15 mouse cellular contexts compared by ENCODE assay signal in the genomic region with DNA sequence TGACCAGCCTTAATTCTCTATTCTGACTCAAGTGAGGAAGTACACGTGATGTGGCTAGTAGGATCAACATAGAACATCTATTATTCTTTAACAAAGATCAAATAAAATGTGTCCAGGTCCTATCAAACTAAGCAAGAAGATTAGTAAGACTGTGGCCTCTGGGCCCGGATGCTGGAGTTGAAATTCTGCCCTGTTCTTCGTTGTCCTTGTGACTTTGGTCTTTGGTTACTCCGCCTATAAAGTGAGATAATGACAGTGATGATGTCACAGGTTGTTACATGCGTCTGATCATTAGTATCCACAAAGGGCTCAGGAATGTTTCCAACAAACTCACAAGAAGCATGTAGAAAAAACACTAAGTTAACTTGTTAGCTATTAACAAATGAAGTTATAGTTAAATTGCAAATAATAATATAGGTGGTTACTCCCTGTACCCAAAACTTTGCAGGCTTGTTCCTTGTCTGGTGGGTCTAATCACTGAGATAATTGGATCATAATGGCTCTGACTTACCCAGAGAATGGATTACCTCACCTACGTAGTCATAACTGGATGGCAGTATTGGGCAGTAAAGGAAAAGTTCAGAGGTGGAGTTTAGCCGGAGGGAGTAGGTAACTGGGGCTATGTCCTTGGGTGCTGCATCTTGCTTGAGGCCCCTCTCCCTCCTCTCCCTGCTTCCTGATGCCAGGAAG. TPM values are rescaled to one million over a fixed set of nuclear protein-coding genes. Genes with fewer than 3 reads are reported as not detected.
DNase-seq lines count a peak whose midpoint lies in the region; ATAC-seq and TF ChIP-seq lines count a peak whose summit lies in the region.
"Had no signal": no experiment of that assay in that cellular context is flagged by ENCODE, and none has a peak within 500 bp of the region (broad histone marks: within the 10 kb centered on the region; RNA-seq: fewer than 3 reads in every experiment).

No protein-coding gene starts in this region.

- TF ChIP-seq POLR2A in olfactory bulb, adult 2 months (IDR thresholded peaks at IDR 0.05; ENCODE audit: insufficient read depth, low read depth, low read length), result no peak

- H3K9ac ChIP-seq in limb, embryonic 12.5 days (replicated peaks), result no peak overlapping the region
- 0 out of 2 replicates have a peak overlapping the region, but pooled peaks have one; percentile 37 for H3K9ac ChIP-seq in forebrain, embryonic 13.5 days
- no peak overlapping the region for H3K9ac ChIP-seq in intestine, embryonic 15.5 days
- H3K9ac ChIP-seq: liver, embryonic 13.5 days had no signal

- no peak for DNase-seq in limb, embryonic 10.5 days (ENCODE audit: low spot score)
- DNase-seq in thymus, postnatal 4 days, result no peak
- no peak for DNase-seq in gastrocnemius, postnatal 4 days (ENCODE audit: low spot score in 2 of 2)
- DNase-seq: cerebellum, adult 11-12 months; heart, adult 2 months; kidney, adult 8-10 months; liver, embryonic 13.5 days; lung, postnatal 10 days; right cerebral cortex, postnatal 25 days; thymus, adult 2 months had no signal

- no peaks in the 10 kb centered on the region for H3K9me3 ChIP-seq in limb, embryonic 12.5 days
- H3K9me3 ChIP-seq in limb, embryonic 10.5 days (replicated peaks), result no peaks in the 10 kb centered on the region
- no peaks in the 10 kb centered on the region for H3K9me3 ChIP-seq in forebrain, embryonic 13.5 days (replicated peaks)
- no peaks in the 10 kb centered on the region for H3K9me3 ChIP-seq in intestine, embryonic 15.5 days
- H3K9me3 ChIP-seq: liver, embryonic 13.5 days had no signal

- 85% methylated on average over 7 of the region's 7 CpGs for WGBS in limb, embryonic 12.5 days
- WGBS in limb, embryonic 10.5 days, result 91% methylated on average over 7 of the region's 7 CpGs
- WGBS in forebrain, embryonic 13.5 days, result 75% methylated on average over 7 of the region's 7 CpGs
- 69% methylated on average over 7 of the region's 7 CpGs for WGBS in intestine, embryonic 15.5 days
- 82% methylated on average over 7 of the region's 7 CpGs for WGBS in olfactory bulb, adult 2 months

- no peak for ATAC-seq in limb, embryonic 12.5 days (ENCODE audit: insufficient number of reproducible peaks, insufficient read depth, low FRiP score, low TSS enrichment, low read depth)
- no peak for ATAC-seq in forebrain, embryonic 13.5 days
- 0 out of 2 replicates have a peak, but pooled peaks have one; percentile 49 for ATAC-seq in intestine, embryonic 15.5 days

- peaks cover 8% of the 10 kb centered on the region; the same call in 1 of the 2 replicates for H3K4me1 ChIP-seq in limb, embryonic 12.5 days (replicated peaks)
- peaks cover 13% of the 10 kb centered on the region for H3K4me1 ChIP-seq in limb, embryonic 10.5 days
- peaks cover 13% of the 10 kb centered on the region for H3K4me1 ChIP-seq in forebrain, embryonic 13.5 days
- no peaks in the 10 kb centered on the region for H3K4me1 ChIP-seq in intestine, embryonic 15.5 days (replicated peaks)
- H3K4me1 ChIP-seq in olfactory bulb, adult 2 months (ENCODE audit: control insufficient read depth, insufficient read depth, low read length), result peaks cover 7% of the 10 kb centered on the region
- H3K4me1 ChIP-seq: liver, embryonic 13.5 days had no signal

- no peak overlapping the region for H3K4me2 ChIP-seq in limb, embryonic 12.5 days
- no peak overlapping the region for H3K4me2 ChIP-seq in forebrain, embryonic 13.5 days
- H3K4me2 ChIP-seq in intestine, embryonic 15.5 days (replicated peaks), result no peak overlapping the region
- H3K4me2 ChIP-seq: liver, embryonic 13.5 days had no signal

- no peaks in the 10 kb centered on the region for H3K27me3 ChIP-seq in limb, embryonic 12.5 days
- no peaks in the 10 kb centered on the region for H3K27me3 ChIP-seq in limb, embryonic 10.5 days (ENCODE audit: low read depth, poor library complexity, severe bottlenecking)
- H3K27me3 ChIP-seq in forebrain, embryonic 13.5 days, result no peaks in the 10 kb centered on the region
- no peaks in the 10 kb centered on the region for H3K27me3 ChIP-seq in intestine, embryonic 15.5 days (replicated peaks)
- H3K27me3 ChIP-seq: CH12.LX; liver, embryonic 13.5 days had no signal

- no peaks in the 10 kb centered on the region for H3K36me3 ChIP-seq in limb, embryonic 12.5 days
- H3K36me3 ChIP-seq in limb, embryonic 10.5 days, result no peaks in the 10 kb centered on the region
- H3K36me3 ChIP-seq in forebrain, embryonic 13.5 days (ENCODE audit: poor library complexity, severe bottlenecking), result no peaks in the 10 kb centered on the region
- H3K36me3 ChIP-seq in intestine, embryonic 15.5 days, result no peaks in the 10 kb centered on the region
- H3K36me3 ChIP-seq: liver, embryonic 13.5 days had no signal

- H3K4me3 ChIP-seq in limb, embryonic 12.5 days (replicated peaks), result no peak overlapping the region
- H3K4me3 ChIP-seq in limb, embryonic 10.5 days, result no peak overlapping the region
- no peak overlapping the region for H3K4me3 ChIP-seq in forebrain, embryonic 13.5 days
- no peak overlapping the region for H3K4me3 ChIP-seq in intestine, embryonic 15.5 days (replicated peaks)
- H3K4me3 ChIP-seq in olfactory bulb, adult 2 months (ENCODE audit: insufficient read depth, low read depth, low read length), result no peak overlapping the region
- H3K4me3 ChIP-seq: heart, adult 2 months; liver, embryonic 13.5 days had no signal

- H3K27ac ChIP-seq in limb, embryonic 12.5 days, result peak overlapping the region; percentile 9; the same call in 1 of the 2 replicates
- no peak overlapping the region for H3K27ac ChIP-seq in limb, embryonic 10.5 days
- H3K27ac ChIP-seq in forebrain, embryonic 13.5 days, result peak overlapping the region; percentile 79
- H3K27ac ChIP-seq in intestine, embryonic 15.5 days, result no peak overlapping the region
- peak overlapping the region; percentile 45; the same call in 1 of the 2 replicates for H3K27ac ChIP-seq in olfactory bulb, adult 2 months (ENCODE audit: insufficient read depth, low read depth, low read length)
- H3K27ac ChIP-seq: heart, adult 2 months; liver, embryonic 13.5 days had no signal

- no peak for TF ChIP-seq CTCF in olfactory bulb, adult 2 months (IDR thresholded peaks at IDR 0.05; ENCODE audit: insufficient read depth, low read depth, low read length)

RNA-seq across cellular contexts. Expression of a gene that starts 19.8 kb away (rescaled TPM):
- polyA plus RNA-seq in limb, embryonic 12.5 days (2016; fragmentation: Nextera tagmentation; extraction: Ambion mirVana), result 60.6 and 61.6 TPM in 2 replicates
- 72.4 and 73.2 TPM in 2 replicates for polyA plus RNA-seq in limb, embryonic 10.5 days (2016; fragmentation: Nextera tagmentation; extraction: Ambion mirVana)
- 54.2 and 57.5 TPM in 2 replicates for polyA plus RNA-seq in forebrain, embryonic 13.5 days (2015; fragmentation: Nextera tagmentation; extraction: Ambion mirVana)
- 43.0 and 45.8 TPM in 2 replicates for polyA plus RNA-seq in intestine, embryonic 15.5 days (2015; fragmentation: Nextera tagmentation; extraction: Ambion mirVana)
- polyA plus RNA-seq in olfactory bulb, adult 2 months (2012; ENCODE audit: insufficient read depth, insufficient read length, low replicate concordance, missing spikeins), result not detected in 2 replicates
- total RNA-seq in gastrocnemius, postnatal 4 days (2021), result 10 to 100 TPM; 10.5 to 14.6 TPM

RNA-seq across cellular contexts. Expression of a gene that starts 26.3 kb away (rescaled TPM):
- polyA plus RNA-seq in limb, embryonic 12.5 days (2016; fragmentation: Nextera tagmentation; extraction: Ambion mirVana), result 57.1 and 60.1 TPM in 2 replicates
- 46.0 and 49.9 TPM in 2 replicates for polyA plus RNA-seq in limb, embryonic 10.5 days (2016; fragmentation: Nextera tagmentation; extraction: Ambion mirVana)
- 59.0 and 64.5 TPM in 2 replicates for polyA plus RNA-seq in forebrain, embryonic 13.5 days (2015; fragmentation: Nextera tagmentation; extraction: Ambion mirVana)
- polyA plus RNA-seq in intestine, embryonic 15.5 days (2015; fragmentation: Nextera tagmentation; extraction: Ambion mirVana), result 40.0 and 55.8 TPM in 2 replicates
- polyA plus RNA-seq in olfactory bulb, adult 2 months (2012; ENCODE audit: insufficient read depth, insufficient read length, low replicate concordance, missing spikeins), result 132 and 143 TPM in 2 replicates
- 100 to 1,000 TPM; 128 to 136 TPM for total RNA-seq in gastrocnemius, postnatal 4 days (2021)

Comparison
In these comparisons a context has a peak if more than half of its experiments do, and no peak if none do; other contexts are left out.
1. H3K27ac ChIP-seq: peak in limb, embryonic 12.5 days (single experiment), forebrain, embryonic 13.5 days (single experiment) and olfactory bulb, adult 2 months (single experiment); none in limb, embryonic 10.5 days (single experiment) and intestine, embryonic 15.5 days (single experiment).